Mouse (Mus musculus): ENCODE measurements around the gene D11Wsu47e.

Gene D11Wsu47e

GRCm38 (mm10) chr11:113705966-113706652 lies 21.9 kb downstream of the D11Wsu47e start:
- no peak for DNase-seq (ENCODE audit: low spot score)

GRCm38 (mm10) chr11:113708629-113709213 lies 24.5 kb downstream of the D11Wsu47e start:
- DNase-seq (ENCODE audit: low spot score): no peak

- no peak for DNase-seq (ENCODE audit: low spot score)
These were observed 25.1 kb downstream of the D11Wsu47e start for GRCm38 (mm10) chr11:113709272-113709671.

- DNase-seq (ENCODE audit: low spot score): no peak
These were observed 25.6 kb downstream of the D11Wsu47e start, which contains the start of gene Cpsf4l for GRCm38 (mm10) chr11:113709731-113710256. Cpsf4l (minus strand) TSS chr11:113710017.

- DNase-seq (ENCODE audit: low spot score): no peak
These were observed 26.1 kb downstream of the D11Wsu47e start for GRCm38 (mm10) chr11:113710257-113710777.

- no peak for DNase-seq (ENCODE audit: low spot score)
These were observed 26.8 kb downstream of the D11Wsu47e start for GRCm38 (mm10) chr11:113711061-113711460.

- DNase-seq (ENCODE audit: low spot score): peak; percentile 51
These were observed 31.0 kb downstream of the D11Wsu47e start for GRCm38 (mm10) chr11:113715078-113715674.

- no peak for DNase-seq (ENCODE audit: low spot score)
These were observed 31.9 kb downstream of the D11Wsu47e start for GRCm38 (mm10) chr11:113716132-113716531.

GRCm38 (mm10) chr11:113717767-113718424 lies 33.7 kb downstream of the D11Wsu47e start:
- DNase-seq (ENCODE audit: low spot score): no peak

- DNase-seq (ENCODE audit: low spot score): no peak
These were observed 38.3 kb downstream of the D11Wsu47e start for GRCm38 (mm10) chr11:113722405-113723090.

GRCm38 (mm10) chr11:113725235-113726048 lies 41.2 kb downstream of the D11Wsu47e start:
- peak; percentile 12 for DNase-seq (ENCODE audit: low spot score)

GRCm38 (mm10) chr11:113726994-113727888 lies 43.0 kb downstream of the D11Wsu47e start:
- DNase-seq (ENCODE audit: low spot score): no peak

- no peak for DNase-seq (ENCODE audit: low spot score)
These were observed 43.8 kb downstream of the D11Wsu47e start for GRCm38 (mm10) chr11:113727992-113728391.

- no peak for DNase-seq (ENCODE audit: low spot score)
These were observed 45.0 kb downstream of the D11Wsu47e start for GRCm38 (mm10) chr11:113729239-113729638.

GRCm38 (mm10) chr11:113729917-113730316 lies 45.7 kb downstream of the D11Wsu47e start:
- DNase-seq (ENCODE audit: low spot score): no peak

GRCm38 (mm10) chr11:113730879-113731278 lies 46.7 kb downstream of the D11Wsu47e start:
- no peak for DNase-seq (ENCODE audit: low spot score)

GRCm38 (mm10) chr11:113731945-113732612 lies 47.9 kb downstream of the D11Wsu47e start:
- DNase-seq (ENCODE audit: low spot score): no peak

- peak; percentile 56 for DNase-seq (ENCODE audit: low spot score)
These were observed 49.6 kb downstream of the D11Wsu47e start for GRCm38 (mm10) chr11:113733631-113734364.

All from MN1 (cell line).